Mouse (Mus musculus) small intestine, adult 2 months (tissue): ENCODE results near the gene Ebf1. TPM values are rescaled to one million over a fixed set of nuclear protein-coding genes. Genes with fewer than 3 reads are reported as not detected.

Experiments
- H3K27ac ChIP-seq: fragments of 200-500 bp; 2 replicates; pipeline ENCODE4 v1.5.1; 2012; ENCODE audit warnings: low read depth, low read length, control low read depth, inconsistent platforms; ENCODE audit not compliant: insufficient read depth
- H3K27me3 ChIP-seq: fragments of 200-500 bp; 2 replicates; pipeline ENCODE4 v1.6.1; 2012; ENCODE audit warnings: mild to moderate bottlenecking, moderate library complexity, low read length, inconsistent platforms; ENCODE audit not compliant: control insufficient read depth, insufficient read depth
- H3K36me3 ChIP-seq: fragments of 200-500 bp; 2 replicates; pipeline ENCODE4 v1.6.1; 2012; ENCODE audit warnings: mild to moderate bottlenecking, low read length, control low read depth, inconsistent platforms; ENCODE audit not compliant: control insufficient read depth, insufficient read depth
- H3K4me1 ChIP-seq: fragments of 200-500 bp; 2 replicates; pipeline ENCODE4 v1.6.1; 2012; ENCODE audit warnings: low read length, inconsistent platforms, mixed read lengths; ENCODE audit not compliant: control insufficient read depth, insufficient read depth, insufficient read length
- H3K4me3 ChIP-seq: fragments of 200-500 bp; 2 replicates; pipeline ENCODE4 v1.5.1; 2012; ENCODE audit warnings: low read depth, mild to moderate bottlenecking, control low read depth, inconsistent platforms, low read length, moderate library complexity
- CTCF ChIP-seq: fragments of 200-500 bp; IDR thresholded peaks from 2 replicates; pipeline ENCODE4 v1.5.1; 2012; ENCODE audit warnings: low read depth, mild to moderate bottlenecking, control low read depth, inconsistent platforms, low read length, moderate library complexity, mixed read lengths; ENCODE audit not compliant: insufficient replicate concordance, insufficient read length; ENCODE audit errors: extremely low read depth
- POLR2A ChIP-seq: fragments of 200-500 bp; IDR thresholded peaks from 2 replicates; pipeline ENCODE4 v1.6.1; 2012; ENCODE audit warnings: low read depth, mild to moderate bottlenecking, control low read depth, inconsistent platforms, low read length, moderate library complexity
- WGBS: fragments of 180-500 bp; shearing (Covaris S2); methylation state at CpG from one replicate; pipeline ENCODE4 v1.1.7; 2018; 5-methylcytosine and 5-hydroxymethylcytosine counted together
- polyA plus RNA-seq: library from polyadenylated mRNA; depleted of rRNA; stranded (reverse); fragments of >200 nt; gene quantifications from 2 replicates; pipeline ENCODE4 v1.2.3, GENCODE M21; 2012

Gene Ebf1
- polyA plus RNA-seq, 1 experiment, result 2.5 TPM

- TF ChIP-seq CTCF, result no peak
- TF ChIP-seq POLR2A, result no peak
- H3K4me1 ChIP-seq, result no peaks in the 10 kb centered on the region
- no peaks in the 10 kb centered on the region for H3K27me3 ChIP-seq
- no peak overlapping the region for H3K4me3 ChIP-seq
- no peaks in the 10 kb centered on the region for H3K36me3 ChIP-seq
- no peak overlapping the region for H3K27ac ChIP-seq
- 88% methylated on average over 2 of the region's 2 CpGs for WGBS
These were observed 220.5 kb downstream of the Ebf1 start for GRCm38 (mm10) chr11:44837592-44837991.

GRCm38 (mm10) chr11:44841127-44842056 is 224.3 kb downstream of the Ebf1 start:
- WGBS, result 50% methylated on average over 14 of the region's 14 CpGs
- no peak overlapping the region for H3K4me3 ChIP-seq
- H3K27ac ChIP-seq, result no peak overlapping the region
- TF ChIP-seq CTCF (no peak), POLR2A (no peak)
- no peaks in the 10 kb centered on the region for H3K4me1 ChIP-seq
- H3K27me3 ChIP-seq, result no peaks in the 10 kb centered on the region
- no peaks in the 10 kb centered on the region for H3K36me3 ChIP-seq

- H3K27ac ChIP-seq, result no peak overlapping the region
- TF ChIP-seq CTCF (no peak), POLR2A (no peak)
- 78% methylated on average over 3 of the region's 3 CpGs for WGBS
- no peaks in the 10 kb centered on the region for H3K27me3 ChIP-seq
- H3K4me1 ChIP-seq, result no peaks in the 10 kb centered on the region
- H3K36me3 ChIP-seq, result no peaks in the 10 kb centered on the region
- H3K4me3 ChIP-seq, result no peak overlapping the region
These were observed 234.8 kb downstream of the Ebf1 start for GRCm38 (mm10) chr11:44851874-44852273.

GRCm38 (mm10) chr11:44852921-44853320 is 235.8 kb downstream of the Ebf1 start:
- 91% methylated on average over 10 of the region's 10 CpGs for WGBS
- H3K27ac ChIP-seq, result no peak overlapping the region
- no peak overlapping the region for H3K4me3 ChIP-seq
- H3K4me1 ChIP-seq, result no peaks in the 10 kb centered on the region
- H3K27me3 ChIP-seq, result no peaks in the 10 kb centered on the region
- no peaks in the 10 kb centered on the region for H3K36me3 ChIP-seq
- no peak for TF ChIP-seq CTCF
- TF ChIP-seq POLR2A, result no peak

GRCm38 (mm10) chr11:44854496-44854895 is 237.4 kb downstream of the Ebf1 start:
- no peak overlapping the region for H3K27ac ChIP-seq
- H3K27me3 ChIP-seq, result no peaks in the 10 kb centered on the region
- no peak for TF ChIP-seq POLR2A
- TF ChIP-seq CTCF, result no peak
- 78% methylated on average over 7 of the region's 7 CpGs for whole genome bisulfite sequencing
- no peaks in the 10 kb centered on the region for H3K4me1 ChIP-seq
- no peak overlapping the region for H3K4me3 ChIP-seq
- no peaks in the 10 kb centered on the region for H3K36me3 ChIP-seq

GRCm38 (mm10) chr11:44861108-44861507 is 244.0 kb downstream of the Ebf1 start:
- WGBS, result 82% methylated on average over 5 of the region's 5 CpGs
- H3K4me1 ChIP-seq, result no peaks in the 10 kb centered on the region
- no peak for TF ChIP-seq CTCF
- TF ChIP-seq POLR2A, result no peak
- no peaks in the 10 kb centered on the region for H3K36me3 ChIP-seq
- H3K27me3 ChIP-seq, result no peaks in the 10 kb centered on the region
- H3K27ac ChIP-seq, result no peak overlapping the region
- no peak overlapping the region for H3K4me3 ChIP-seq

- Histone ChIP-seq H3K4me1 (no peaks in the 10 kb centered on the region), H3K27ac (no peak overlapping the region), H3K36me3 (no peaks in the 10 kb centered on the region), H3K4me3 (no peak overlapping the region), H3K27me3 (no peaks in the 10 kb centered on the region)
- TF ChIP-seq POLR2A, result no peak
- no peak for TF ChIP-seq CTCF
- 78% methylated on average over 8 of the region's 8 CpGs for WGBS
These were observed 246.8 kb downstream of the Ebf1 start for GRCm38 (mm10) chr11:44863910-44864309.
